Mouse (Mus musculus) E14TG2a.4 (cell line): ENCODE results near the gene Prokr2.

Source experiments
- CTCF ChIP-seq: conservative IDR thresholded peaks from 2 replicates; pipeline ENCODE4 v1.5.1; 2014; ENCODE audit warnings: low read length
- NANOG ChIP-seq: IDR thresholded peaks from 2 replicates; pipeline ENCODE4 v1.6.1; 2014; ENCODE audit warnings: borderline replicate concordance, low read length, mixed read lengths

DNA sequence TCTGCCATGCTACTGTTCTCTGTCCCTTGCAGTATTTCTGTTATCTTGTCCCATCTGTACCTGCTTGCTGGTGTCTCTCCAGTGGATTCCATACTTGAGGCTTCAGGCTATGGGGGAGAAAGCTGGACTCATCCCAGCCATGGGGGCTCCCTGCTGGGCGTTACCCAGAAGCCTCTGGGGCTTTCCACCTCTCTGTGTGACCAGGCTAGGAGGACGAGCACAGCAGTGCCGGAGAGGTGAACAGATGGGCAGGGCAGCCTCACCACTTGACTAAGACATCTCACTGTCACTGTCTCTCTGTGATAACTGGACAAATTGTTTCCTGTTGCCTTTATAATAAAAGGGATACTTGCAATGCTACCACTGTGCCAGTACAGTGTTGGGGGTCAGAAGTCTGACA, 9.5 kb downstream of the Prokr2 start:
- TF ChIP-seq CTCF (no peak), NANOG (no peak)
